Mouse (Mus musculus) v-Abl transformed pro-B cells (cell line): ENCODE data around the gene Cog4.

Experiments used
- in situ Hi-C, 2 experiments: fragments of 400-800 bp; cut with MboI; formaldehyde crosslinking; loops; one replicate each; pipeline ENCODE4 v1.15.1; 2025; ENCODE audit not compliant: unreplicated experiment in 2 of 2

Gene Cog4

GRCm38 (mm10) chr8:110846405-110847170, at the start of gene Cog4, which contains the start of gene Sf3b3:
Gene Cog4 (plus strand): TSS chr8:110846600.
Gene Sf3b3 (minus strand): TSS chr8:110846787.
- in situ Hi-C loops, result loop anchor here in 1 of 2 experiments (25.0 kb wide), 2 partner anchors 209 to 441 kb away; no protein-coding TSS in a partner anchor

GRCm38 (mm10) chr8:110797086-110797485, 49.3 kb upstream of the Cog4 start:
- in situ Hi-C loops, result no loop called here

- in situ Hi-C loops, result no loop called here
These were observed 43.4 kb upstream of the Cog4 start for GRCm38 (mm10) chr8:110802988-110803387.

- in situ Hi-C loops, result no loop called here
These were observed 42.5 kb upstream of the Cog4 start for GRCm38 (mm10) chr8:110803856-110804255.

- in situ Hi-C loops, result loop anchor here in 1 of 2 experiments (5.0 kb wide), 1 partner anchor 43 kb away; no protein-coding TSS in a partner anchor
These were observed 41.4 kb upstream of the Cog4 start for GRCm38 (mm10) chr8:110804825-110805514.

- in situ Hi-C loops, result loop anchor here in 1 of 2 experiments (5.0 kb wide), 1 partner anchor 43 kb away; no protein-coding TSS in a partner anchor
These were observed 40.7 kb upstream of the Cog4 start, which contains the start of gene Il34 for GRCm38 (mm10) chr8:110805669-110806068. Gene Il34 (minus strand): TSS chr8:110805924.

GRCm38 (mm10) chr8:110806146-110806545, 40.3 kb upstream of the Cog4 start:
- in situ Hi-C loops, result loop anchor here in 1 of 2 experiments (5.0 kb wide), 1 partner anchor 44 kb away; no protein-coding TSS in a partner anchor

- in situ Hi-C loops, result loop anchor here in 1 of 2 experiments (5.0 kb wide), 1 partner anchor 46 kb away; no protein-coding TSS in a partner anchor
These were observed 37.6 kb upstream of the Cog4 start for GRCm38 (mm10) chr8:110808495-110809472.

GRCm38 (mm10) chr8:110809831-110810230, 36.6 kb upstream of the Cog4 start:
- in situ Hi-C loops, result loop anchor here in 1 of 2 experiments (5.0 kb wide), 1 partner anchor 48 kb away; no protein-coding TSS in a partner anchor

- in situ Hi-C loops, result no loop called here
These were observed 35.8 kb upstream of the Cog4 start for GRCm38 (mm10) chr8:110810481-110811065.

GRCm38 (mm10) chr8:110811116-110811515, 35.3 kb upstream of the Cog4 start:
- in situ Hi-C loops, result no loop called here

- in situ Hi-C loops, result no loop called here
These were observed 34.6 kb upstream of the Cog4 start for GRCm38 (mm10) chr8:110811793-110812192.

- in situ Hi-C loops, result no loop called here
These were observed 33.9 kb upstream of the Cog4 start for GRCm38 (mm10) chr8:110812349-110813080.

GRCm38 (mm10) chr8:110813081-110813812, 33.2 kb upstream of the Cog4 start:
- in situ Hi-C loops, result no loop called here

GRCm38 (mm10) chr8:110815308-110815707, 31.1 kb upstream of the Cog4 start:
- in situ Hi-C loops, result no loop called here

GRCm38 (mm10) chr8:110816990-110817389, 29.4 kb upstream of the Cog4 start:
- in situ Hi-C loops, result no loop called here

- in situ Hi-C loops, result no loop called here
These were observed 27.8 kb upstream of the Cog4 start for GRCm38 (mm10) chr8:110818593-110818992.

- in situ Hi-C loops, result no loop called here
These were observed 26.1 kb upstream of the Cog4 start for GRCm38 (mm10) chr8:110820257-110820656.
